Mouse (Mus musculus) adrenal gland, postnatal 4 days (tissue): ENCODE results near the gene Snurf. TPM values are rescaled to one million over a fixed set of nuclear protein-coding genes. Genes with fewer than 3 reads are reported as not detected.

Experiments
- DNase-seq, 2 experiments: peaks; one replicate each; pipeline ENCODE4 v3.0.0; 2021 to 2022; ENCODE audit warnings: low spot score in 2 of 2, mixed read lengths in 2 of 2
- long read RNA-seq, 2 experiments: library from polyadenylated mRNA; stranded (forward); transcript quantifications; one replicate each; pipeline ENCODE4 v2.0.0; 2021
- total RNA-seq, 2 experiments: library from RNA; stranded (reverse); gene quantifications; 2 replicates each; pipeline ENCODE4 v1.2.3; 2021

Snurf gene
- 100 to 1,000 TPM in 1 of 2 experiments, 10 to 100 TPM in 1; 91.3 to 127 TPM for total RNA-seq
- long read RNA-seq, experiment 1, result 0 reads
- long read RNA-seq, experiment 2, result 0 reads

DNA sequence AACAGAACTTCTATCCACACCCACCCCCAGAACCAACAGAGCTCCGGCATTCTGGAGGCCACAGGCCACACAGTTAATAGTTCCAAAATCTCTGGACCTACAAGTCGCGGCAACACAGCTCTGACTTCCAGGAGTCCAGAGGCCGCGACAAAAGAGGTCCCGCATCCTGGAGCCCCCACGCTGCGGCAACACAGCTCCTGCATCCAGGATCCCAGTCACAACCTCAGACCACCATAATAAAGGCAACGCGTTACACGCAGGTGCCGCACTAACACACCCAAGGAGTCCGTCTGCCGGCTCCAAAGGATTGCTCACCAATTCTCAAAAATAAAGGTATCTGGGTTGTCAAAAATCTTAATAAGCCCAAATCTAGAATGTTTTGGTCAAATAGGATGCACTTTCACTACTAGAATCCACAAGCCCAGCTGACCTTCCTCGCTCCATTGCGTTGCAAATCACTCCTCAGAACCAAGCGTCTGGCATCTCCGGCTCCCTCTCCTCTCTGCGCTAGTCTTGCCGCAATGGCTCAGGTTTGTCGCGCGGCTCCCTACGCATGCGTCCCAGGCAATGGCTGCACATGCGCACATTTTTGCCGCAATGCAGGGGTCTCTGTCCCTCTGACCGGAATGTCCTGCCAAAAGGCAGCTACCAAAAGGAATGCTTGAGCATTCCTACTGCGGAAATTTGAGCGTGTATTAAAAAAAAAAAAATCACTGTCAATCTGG, at the start of gene Snurf, which contains the start of gene Gm38393:
Snurf (minus strand) TSS at position 444 of the 725 bp plus-strand sequence.
Gm38393 (minus strand) TSS at position 459 of the 725 bp plus-strand sequence.
- peak; percentile 8 to 20 for DNase-seq

DNA sequence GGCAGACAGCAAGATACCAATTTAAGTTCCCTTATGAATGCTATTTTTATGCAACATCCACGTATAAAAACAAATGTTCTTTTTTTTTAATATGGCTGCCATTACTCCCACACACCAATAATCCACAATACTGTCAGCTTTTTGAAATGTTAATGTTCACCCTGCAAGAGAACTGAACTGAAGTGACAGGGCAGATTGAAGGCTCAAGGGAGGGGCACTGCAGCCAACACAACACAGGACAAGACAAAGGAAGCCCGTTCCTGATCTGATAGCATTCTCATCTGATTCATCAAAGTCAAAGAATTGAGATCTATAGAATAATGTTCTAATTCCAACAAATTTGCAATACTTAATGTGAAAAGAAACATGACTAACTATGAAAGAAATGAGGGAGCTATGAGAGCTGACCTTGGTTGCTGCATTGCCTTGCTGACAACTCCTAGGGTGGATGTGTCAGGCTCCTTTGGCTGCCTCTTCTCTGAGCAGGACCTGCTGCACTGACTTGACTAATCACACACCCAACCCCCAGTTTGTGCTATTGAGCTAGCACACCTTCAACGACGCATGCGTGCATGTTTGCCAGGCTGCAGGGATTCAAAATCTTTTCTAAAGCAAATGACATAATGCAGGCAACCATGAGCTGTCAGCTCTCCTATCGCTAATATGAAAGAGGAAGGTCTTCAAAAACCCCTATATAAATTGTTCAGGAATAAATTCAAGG, 42.8 kb upstream of the Snurf start:
- DNase-seq, result no peak

- DNase-seq, result no peak
Measured at GRCm38 (mm10) chr7:60013186-60013585, 8.3 kb upstream of the Snurf start.

GRCm38 (mm10) chr7:60007727-60008360, 3.0 kb upstream of the Snurf start:
- DNase-seq, result no peak

GRCm38 (mm10) chr7:60006262-60006661, 1.4 kb upstream of the Snurf start:
- DNase-seq, result no peak

DNA sequence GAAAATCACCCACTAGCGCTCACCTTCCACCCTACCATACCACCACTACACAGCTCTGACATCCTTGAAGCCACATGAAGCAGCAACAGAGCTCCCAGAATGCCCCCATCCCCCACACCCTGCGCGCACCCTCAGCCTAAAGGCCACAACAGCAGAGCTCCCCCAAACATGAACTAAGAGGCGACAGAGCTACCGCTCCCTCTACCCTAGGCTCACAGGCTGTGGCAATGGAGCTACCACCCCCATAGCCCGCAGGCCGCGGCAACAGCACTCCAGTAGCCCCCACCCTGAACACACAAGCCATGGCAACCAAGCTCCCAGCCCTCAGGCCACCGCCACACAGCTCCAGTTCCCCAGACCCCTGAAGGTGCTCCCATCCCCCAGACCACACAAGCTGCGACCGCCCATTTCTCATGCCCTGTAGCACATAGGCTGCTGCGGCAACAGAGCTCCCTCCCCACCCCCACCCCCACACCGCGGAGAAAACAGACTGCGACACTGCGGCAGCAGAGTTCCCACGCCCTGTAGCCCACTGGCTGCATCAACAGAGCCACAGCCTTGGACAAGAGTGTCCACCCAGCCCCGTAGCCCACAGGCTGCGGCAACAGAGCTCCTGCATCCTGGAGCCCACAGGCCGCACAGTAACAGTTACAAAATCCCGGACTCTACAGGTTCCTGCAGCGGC, 786 bp downstream of the Snurf start:
- DNase-seq, result peak in 1 of 2 experiments; percentile 5

GRCm38 (mm10) chr7:60003006-60003865, 1.6 kb downstream of the Snurf start:
- no peak for DNase-seq

DNA sequence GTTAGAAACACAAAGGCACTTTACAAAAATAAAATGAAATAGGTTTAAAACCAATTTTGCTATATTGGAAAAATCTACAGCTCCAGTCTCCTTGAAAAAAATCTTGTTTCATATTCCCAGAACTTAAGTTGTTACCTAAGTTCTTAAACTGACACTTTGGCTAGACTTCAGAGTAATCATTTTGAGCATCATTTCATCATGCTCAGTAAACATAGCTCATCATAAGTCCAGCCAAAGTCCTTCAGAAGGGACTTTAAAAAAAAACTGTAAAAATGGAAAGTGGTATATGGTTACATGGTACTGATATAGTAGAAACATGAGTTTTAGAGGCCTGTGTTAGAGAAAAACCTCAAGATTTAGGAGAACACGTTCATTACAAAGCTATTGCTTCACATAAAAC, 26.2 kb downstream of the Snurf start:
- no peak for DNase-seq

Other genes starting within 250 kb of the Snurf start
- 10 to 100 TPM in 1 of 2 experiments, 1 to 10 TPM in 1; 9.0 to 11.5 TPM for gene Gm38393, start within 50 bp of the Snurf start, total RNA-seq
- gene Snrpn, start 135.2 kb upstream of the Snurf start, total RNA-seq, result 10 to 100 TPM; 40.6 to 42.9 TPM